Mouse (Mus musculus) brain, embryonic 18.5 days (tissue): ENCODE data around the gene Tomm7.
"Not testable (repeated sequence)": the region's sequence is repeated elsewhere in the genome, so short reads cannot be mapped to it uniquely, and the experiment has no call there.

Source experiments
- DNase-seq: peaks from one replicate; pipeline ENCODE4 v3.0.0-alpha.2; 2012; ENCODE audit warnings: low read depth, low spot score

The Tomm7 gene

GRCm38 (mm10) chr5:23843674-23844530 lies at the start of gene Tomm7:
Gene Tomm7, minus strand, starts transcription at chr5:23844161.
- DNase-seq: peak; percentile 91

GRCm38 (mm10) chr5:23893156-23893863 lies 49.3 kb upstream of the Tomm7 start:
- DNase-seq: no peak

GRCm38 (mm10) chr5:23890734-23891133 lies 46.8 kb upstream of the Tomm7 start:
- DNase-seq: no peak

- DNase-seq: no peak
Observed at GRCm38 (mm10) chr5:23889461-23889860, 45.5 kb upstream of the Tomm7 start.

GRCm38 (mm10) chr5:23887111-23887510 lies 43.1 kb upstream of the Tomm7 start:
- DNase-seq: no peak

- no peak for DNase-seq
Observed at GRCm38 (mm10) chr5:23874457-23874856, 30.5 kb upstream of the Tomm7 start.

GRCm38 (mm10) chr5:23872586-23872985 lies 28.6 kb upstream of the Tomm7 start:
- DNase-seq: no peak

- not testable (repeated sequence) for DNase-seq
Observed at GRCm38 (mm10) chr5:23871323-23871722, 27.4 kb upstream of the Tomm7 start.

GRCm38 (mm10) chr5:23865941-23866340 lies 22.0 kb upstream of the Tomm7 start:
- no peak for DNase-seq

GRCm38 (mm10) chr5:23864054-23864965 lies 20.3 kb upstream of the Tomm7 start:
- DNase-seq: no peak

- no peak for DNase-seq
Observed at GRCm38 (mm10) chr5:23863166-23864053, 19.4 kb upstream of the Tomm7 start.

GRCm38 (mm10) chr5:23862291-23862690 lies 18.3 kb upstream of the Tomm7 start:
- no peak for DNase-seq

- DNase-seq: no peak
Observed at GRCm38 (mm10) chr5:23861721-23862120, 17.8 kb upstream of the Tomm7 start.

- no peak for DNase-seq
Observed at GRCm38 (mm10) chr5:23859896-23860295, 15.9 kb upstream of the Tomm7 start.

GRCm38 (mm10) chr5:23859087-23859718 lies 15.2 kb upstream of the Tomm7 start:
- DNase-seq: no peak

GRCm38 (mm10) chr5:23858643-23859042 lies 14.7 kb upstream of the Tomm7 start:
- DNase-seq: no peak

GRCm38 (mm10) chr5:23858001-23858400 lies 14.0 kb upstream of the Tomm7 start:
- DNase-seq: no peak

GRCm38 (mm10) chr5:23857189-23857588 lies 13.2 kb upstream of the Tomm7 start:
- no peak for DNase-seq

- DNase-seq: no peak
Observed at GRCm38 (mm10) chr5:23856164-23856563, 12.2 kb upstream of the Tomm7 start.

GRCm38 (mm10) chr5:23855484-23855883 lies 11.5 kb upstream of the Tomm7 start:
- DNase-seq: no peak
